Mouse (Mus musculus) kidney, adult 11 months (tissue): ENCODE data around the gene Nr4a3.

Experiments used
- DNase-seq: peaks from one replicate; pipeline ENCODE4 v3.0.0; 2022

The Nr4a3 gene

DNA sequence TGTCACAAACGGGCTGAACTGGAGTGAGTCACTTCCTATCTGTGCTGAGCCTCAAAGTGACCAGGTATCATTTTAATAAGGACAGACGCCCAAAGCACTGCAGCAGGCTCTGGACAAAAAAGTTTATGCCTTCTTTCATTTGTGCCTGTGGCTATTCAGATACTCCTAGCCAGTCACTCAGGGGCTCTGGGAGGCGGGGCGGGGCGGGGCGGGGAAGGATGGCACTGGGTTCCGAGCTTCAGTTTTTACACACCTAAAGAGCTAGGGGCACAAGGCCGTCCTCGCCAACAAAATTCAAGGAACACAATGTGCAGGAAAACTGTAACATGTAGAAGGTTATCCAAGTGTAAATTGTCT is 79.4 kb downstream of the Nr4a3 start:
- no peak for DNase-seq

DNA sequence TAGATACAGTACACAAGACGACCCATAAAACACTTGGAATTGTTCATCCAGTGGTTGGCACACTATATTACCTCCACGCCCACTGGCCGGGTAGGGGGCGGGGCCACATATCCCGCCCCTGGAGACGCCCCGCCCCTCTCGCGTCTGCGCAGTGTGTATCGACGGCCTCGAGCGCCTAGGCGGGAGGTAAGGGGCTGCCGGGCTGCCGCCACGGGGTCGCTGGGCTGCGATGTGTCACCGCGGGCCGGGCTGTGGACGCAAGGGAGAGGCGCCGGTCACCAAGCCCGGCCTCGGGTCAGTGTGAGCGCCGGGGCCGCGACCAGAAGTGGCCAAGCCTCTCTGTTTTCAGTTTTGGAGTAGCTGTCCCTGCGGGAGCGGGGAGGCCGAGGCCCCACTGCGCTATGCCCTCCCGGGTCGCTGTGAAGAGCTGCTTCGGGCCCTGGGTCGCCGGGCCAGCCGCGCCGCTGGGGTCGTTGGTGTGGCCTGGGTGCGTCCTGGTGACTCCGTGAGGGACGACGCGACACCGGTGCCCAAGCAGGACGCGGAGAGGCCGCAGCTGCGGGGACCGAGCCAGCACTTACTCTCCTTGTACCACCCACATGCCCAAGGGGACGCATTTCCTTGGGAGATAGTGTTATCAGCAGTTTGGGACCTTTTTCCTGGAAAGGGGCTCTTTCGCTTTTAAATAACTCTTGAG is 80.0 kb downstream of the Nr4a3 start, which contains the start of gene Stx17:
TSS of gene Stx17 (plus strand) at position 143 of the 697 bp plus-strand sequence.
- DNase-seq, result peak; percentile 87

DNA sequence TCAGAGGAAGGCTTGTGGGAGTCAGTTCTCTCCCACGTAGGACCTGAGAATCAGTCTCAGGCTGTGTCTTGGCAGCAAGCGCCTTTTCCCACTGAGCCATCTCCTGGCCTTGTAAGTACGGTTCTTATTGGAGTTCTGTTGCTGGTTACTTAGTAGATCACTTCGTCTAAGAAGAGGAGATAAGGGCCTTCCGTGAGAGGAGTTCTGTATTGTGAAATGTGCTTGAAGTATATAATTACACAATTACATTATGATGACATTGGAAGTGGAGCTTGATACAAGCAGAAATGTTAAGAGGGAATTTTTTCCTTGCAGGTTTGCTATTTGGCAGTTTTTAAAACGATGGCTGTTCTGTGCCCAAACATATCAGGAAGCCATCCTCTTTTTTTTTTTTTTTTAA is 85.4 kb downstream of the Nr4a3 start:
- DNase-seq, result no peak

DNA sequence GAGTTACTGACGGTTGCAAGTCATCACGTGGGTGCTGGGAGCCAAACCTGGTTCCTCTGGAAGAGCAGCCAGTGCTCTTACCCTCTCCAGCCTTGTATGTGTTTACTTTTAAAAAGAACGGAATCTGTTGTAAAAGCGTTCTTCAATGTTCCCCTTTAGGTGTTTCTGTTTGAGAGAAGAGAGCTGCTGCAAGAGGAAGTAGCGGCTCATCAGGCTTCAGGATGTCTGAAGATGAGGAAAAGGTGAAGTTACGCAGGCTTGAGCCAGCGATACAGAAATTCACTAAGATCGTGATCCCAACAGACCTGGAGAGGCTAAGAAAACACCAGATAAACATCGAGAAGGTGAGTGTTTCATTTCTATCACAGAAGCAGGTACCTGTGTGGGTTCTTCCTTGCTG is 86.7 kb downstream of the Nr4a3 start:
- no peak for DNase-seq

DNA sequence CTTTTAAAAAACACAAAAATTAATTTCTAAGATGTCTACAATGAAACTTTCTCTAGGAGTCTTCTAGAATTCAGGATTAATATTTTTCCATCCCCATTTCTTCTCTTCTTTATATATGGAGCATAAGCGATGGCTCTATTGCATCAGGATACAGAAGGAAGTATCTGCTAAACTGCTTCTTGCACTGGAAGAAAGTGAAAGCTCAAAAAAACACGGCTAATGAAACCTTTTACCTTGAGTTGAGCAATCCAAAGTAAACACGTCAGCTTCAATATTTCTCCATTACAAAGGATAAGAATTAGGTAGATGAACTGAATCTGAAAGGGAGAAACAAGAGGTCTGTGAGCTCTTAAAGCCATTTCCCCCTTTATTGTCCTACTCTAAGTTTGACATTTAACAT is 87.8 kb downstream of the Nr4a3 start:
- no peak for DNase-seq
